Comparison of ENCODE assay signal across 19 mouse cellular contexts in genomic region chr10:95695603-95696252, GRCm38 (mm10). TPM values are rescaled to one million over a fixed set of nuclear protein-coding genes. Genes with fewer than 3 reads are reported as not detected.
DNase-seq lines count a peak whose midpoint lies in the region; ATAC-seq and TF ChIP-seq lines count a peak whose summit lies in the region.
"Had no signal": no experiment of that assay in that cellular context is flagged by ENCODE, and none has a peak within 500 bp of the region (broad histone marks: within the 10 kb centered on the region; RNA-seq: fewer than 3 reads in every experiment).

No protein-coding gene starts in this region.

- no peaks in the 10 kb centered on the region for H3K36me3 ChIP-seq in forebrain, embryonic 15.5 days
- no peaks in the 10 kb centered on the region for H3K36me3 ChIP-seq in forebrain, embryonic 11.5 days (ENCODE audit: control insufficient read depth, insufficient read depth, low read length)
- no peaks in the 10 kb centered on the region for H3K36me3 ChIP-seq in kidney, embryonic 14.5 days (ENCODE audit: control insufficient read depth, insufficient read depth, low read length)
- H3K36me3 ChIP-seq in midbrain, postnatal 0 days (ENCODE audit: insufficient read depth, low read length) = no peaks in the 10 kb centered on the region
- H3K36me3 ChIP-seq: heart, embryonic 13.5 days had no signal

- no peaks in the 10 kb centered on the region for H3K9me3 ChIP-seq in forebrain, embryonic 15.5 days
- no peaks in the 10 kb centered on the region for H3K9me3 ChIP-seq in forebrain, embryonic 11.5 days (ENCODE audit: control insufficient read depth, low read length)
- no peaks in the 10 kb centered on the region for H3K9me3 ChIP-seq in kidney, embryonic 14.5 days (ENCODE audit: control insufficient read depth, low read length)
- no peaks in the 10 kb centered on the region for H3K9me3 ChIP-seq in midbrain, postnatal 0 days (ENCODE audit: low read length)
- H3K9me3 ChIP-seq: heart, embryonic 13.5 days had no signal

- no peak overlapping the region for H3K9ac ChIP-seq in forebrain, embryonic 15.5 days (replicated peaks)
- no peak overlapping the region for H3K9ac ChIP-seq in forebrain, embryonic 11.5 days (ENCODE audit: low read length)
- H3K9ac ChIP-seq in kidney, embryonic 14.5 days (ENCODE audit: low read depth, low read length) = no peak overlapping the region
- no peak overlapping the region for H3K9ac ChIP-seq in midbrain, postnatal 0 days (replicated peaks; ENCODE audit: low read length, poor library complexity, severe bottlenecking)
- H3K9ac ChIP-seq: forebrain, postnatal 0 days; heart, embryonic 13.5 days had no signal

- 91% methylated on average over 18 of the region's 18 CpGs for WGBS in forebrain, embryonic 15.5 days
- 85% methylated on average over 18 of the region's 18 CpGs for WGBS in forebrain, embryonic 11.5 days
- 78% methylated on average over 18 of the region's 18 CpGs for WGBS in kidney, embryonic 14.5 days
- 88% methylated on average over 18 of the region's 18 CpGs for WGBS in midbrain, postnatal 0 days

- H3K4me2 ChIP-seq in forebrain, embryonic 15.5 days (replicated peaks) = no peak overlapping the region
- H3K4me2 ChIP-seq in forebrain, embryonic 11.5 days (ENCODE audit: low read depth, low read length, severe bottlenecking) = no peak overlapping the region
- no peak overlapping the region for H3K4me2 ChIP-seq in kidney, embryonic 14.5 days (replicated peaks; ENCODE audit: low read depth, low read length)
- no peak overlapping the region for H3K4me2 ChIP-seq in midbrain, postnatal 0 days (ENCODE audit: low read depth, low read length, poor library complexity, severe bottlenecking)
- H3K4me2 ChIP-seq: heart, embryonic 13.5 days had no signal

- TF ChIP-seq CTCF in midbrain, postnatal 0 days (IDR thresholded peaks at IDR 0.05) = no peak

- H3K27me3 ChIP-seq in forebrain, embryonic 15.5 days = no peaks in the 10 kb centered on the region
- H3K27me3 ChIP-seq in forebrain, embryonic 11.5 days (ENCODE audit: control insufficient read depth, insufficient read depth, low read length) = no peaks in the 10 kb centered on the region
- no peaks in the 10 kb centered on the region for H3K27me3 ChIP-seq in kidney, embryonic 14.5 days (ENCODE audit: control insufficient read depth, insufficient read depth, low read length)
- H3K27me3 ChIP-seq in midbrain, postnatal 0 days (ENCODE audit: insufficient read depth, low read length) = no peaks in the 10 kb centered on the region
- H3K27me3 ChIP-seq: heart, embryonic 13.5 days had no signal

- ATAC-seq in forebrain, embryonic 15.5 days (replicated peaks) = 0 out of 2 replicates have a peak, but pooled peaks have one; percentile 16
- no peak for ATAC-seq in forebrain, embryonic 11.5 days (replicated peaks; ENCODE audit: low FRiP score)
- peak; percentile 66; the same call in 1 of the 2 replicates for ATAC-seq in kidney, embryonic 14.5 days (ENCODE audit: low FRiP score, low TSS enrichment)
- no peak for ATAC-seq in midbrain, postnatal 0 days (ENCODE audit: low FRiP score)
- ATAC-seq: forebrain, postnatal 0 days had no signal

- DNase-seq in forebrain, embryonic 11.5 days (ENCODE audit: low spot score) = no peak
- peak; percentile 45 for DNase-seq in kidney, adult 11 months
- DNase-seq in kidney, postnatal 4 days = no peak
- DNase-seq in adipocyte (ENCODE audit: low spot score) = peak; percentile 72
- no peak for DNase-seq in layer of hippocampus, postnatal 36 days
- no peak for DNase-seq in midbrain, postnatal 0 days (ENCODE audit: low spot score)
- DNase-seq: cerebellum, postnatal 25 days; forebrain, postnatal 0 days; lung, postnatal 36 days; right cerebral cortex, postnatal 4 days; thymus, postnatal 4 days had no signal

- no peak overlapping the region for H3K27ac ChIP-seq in forebrain, embryonic 15.5 days (replicated peaks)
- H3K27ac ChIP-seq in forebrain, embryonic 11.5 days (ENCODE audit: low read depth, low read length) = no peak overlapping the region
- H3K27ac ChIP-seq in kidney, embryonic 14.5 days (ENCODE audit: low read depth, low read length) = no peak overlapping the region
- no peak overlapping the region for H3K27ac ChIP-seq in midbrain, postnatal 0 days (ENCODE audit: low read depth, low read length)
- H3K27ac ChIP-seq: heart, embryonic 13.5 days; kidney, postnatal 0 days had no signal

- no peak overlapping the region for H3K4me3 ChIP-seq in forebrain, embryonic 15.5 days
- H3K4me3 ChIP-seq in forebrain, embryonic 11.5 days (ENCODE audit: low read depth, low read length) = no peak overlapping the region
- no peak overlapping the region for H3K4me3 ChIP-seq in kidney, embryonic 14.5 days (ENCODE audit: low read length)
- H3K4me3 ChIP-seq in midbrain, postnatal 0 days (ENCODE audit: low read depth, low read length) = no peak overlapping the region
- H3K4me3 ChIP-seq: heart, embryonic 13.5 days had no signal

- H3K4me1 ChIP-seq in forebrain, embryonic 15.5 days = no peaks in the 10 kb centered on the region; the same call in 1 of the 2 replicates
- no peaks in the 10 kb centered on the region for H3K4me1 ChIP-seq in forebrain, embryonic 11.5 days (replicated peaks; ENCODE audit: control insufficient read depth, insufficient read depth, low read length)
- peaks cover 4% of the 10 kb centered on the region; the same call in 1 of the 2 replicates for H3K4me1 ChIP-seq in kidney, embryonic 14.5 days (ENCODE audit: control insufficient read depth, insufficient read depth, low read length)
- no peaks in the 10 kb centered on the region for H3K4me1 ChIP-seq in midbrain, postnatal 0 days (ENCODE audit: insufficient read depth, low read length)

RNA-seq across cellular contexts. Expression of gene Anapc15-ps, which starts 22.5 kb away (rescaled TPM):
- polyA plus RNA-seq in forebrain, embryonic 15.5 days (2015; fragmentation: Nextera tagmentation; extraction: Ambion mirVana) = not detected in 2 replicates
- not detected in 2 replicates for polyA plus RNA-seq in forebrain, embryonic 11.5 days (2014; fragmentation: Nextera tagmentation; extraction: Ambion mirVana)
- polyA plus RNA-seq in kidney, embryonic 14.5 days (2014; fragmentation: Nextera tagmentation; extraction: Ambion mirVana) = 0.59 TPM in 1 of 2 replicates, not detected in the other
- not detected for total RNA-seq in layer of hippocampus, postnatal 36 days (2021)
- total RNA-seq in midbrain, postnatal 0 days (2014; rRNA removed) = not detected in 2 replicates
- not detected in 2 replicates for polyA plus RNA-seq in midbrain, postnatal 0 days (2015; fragmentation: Nextera tagmentation; extraction: Ambion mirVana)
- total RNA-seq: forebrain, postnatal 0 days; left cerebral cortex, adult 8-10 months; MEL had no signal
- polyA plus RNA-seq: embryonic facial prominence, embryonic 14.5 days; forebrain, postnatal 0 days; heart, embryonic 13.5 days; kidney, postnatal 0 days; stomach, embryonic 14.5 days had no signal

Comparison
In these comparisons a context has a peak if more than half of its experiments do, and no peak if none do; other contexts are left out.
1. ATAC-seq: peak in forebrain, embryonic 15.5 days (single experiment) and kidney, embryonic 14.5 days (single experiment); none in forebrain, embryonic 11.5 days (single experiment) and midbrain, postnatal 0 days (single experiment).
2. DNase-seq: peak in kidney, adult 11 months (single experiment) and adipocyte (single experiment); none in forebrain, embryonic 11.5 days (single experiment), kidney, postnatal 4 days (0 of 2), layer of hippocampus, postnatal 36 days (0 of 2) and midbrain, postnatal 0 days (single experiment).